Mouse (Mus musculus) layer of hippocampus, postnatal 10 days (tissue): ENCODE data around the gene Prss23. TPM values are rescaled to one million over a fixed set of nuclear protein-coding genes. Genes with fewer than 3 reads are reported as not detected.

Experiments used
- DNase-seq, 2 experiments: peaks; one replicate each; pipeline ENCODE4 v3.0.0; 2021; ENCODE audit warnings: low spot score in 2 of 2
- long read RNA-seq: library from polyadenylated mRNA; stranded (forward); transcript quantifications from one replicate; pipeline ENCODE4 v2.0.0, GENCODE M21; 2023
- total RNA-seq, 2 experiments: library from RNA; stranded (reverse); gene quantifications; 2 replicates each; pipeline ENCODE4 v1.2.3; 2021

Gene Prss23
- 10 to 100 TPM in 1 of 2 experiments, 1 to 10 TPM in 1; 7.8 to 10.5 TPM for total RNA-seq
- long read RNA-seq, partial matches to known transcripts = 0 of 8 reads
- long read RNA-seq, other reads (novel, unspliced or antisense) = 1 of 8 reads

- no peak for DNase-seq
These were observed at the start of gene Prss23 for GRCm38 (mm10) chr7:89526731-89527429. Gene Prss23, minus strand, starts transcription at chr7:89527187.

DNA sequence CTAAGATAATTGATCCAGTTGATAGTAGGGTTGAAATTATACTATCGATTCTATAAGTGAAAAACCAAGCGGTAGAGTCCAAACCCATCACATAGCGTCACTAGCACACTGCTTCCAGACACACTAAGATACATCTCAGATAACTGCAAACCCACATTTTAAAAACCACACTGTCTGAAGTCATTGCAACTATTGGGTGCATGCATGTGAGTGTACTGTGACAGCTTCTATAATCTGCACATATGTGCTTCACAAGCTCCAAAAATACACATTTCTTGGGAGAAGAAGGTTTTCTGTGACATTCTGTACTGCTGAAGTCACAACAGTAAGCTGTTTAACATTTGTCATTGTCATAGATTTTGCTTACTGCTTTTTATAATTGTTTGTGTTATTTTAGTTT lies 49.1 kb upstream of the Prss23 start:
- DNase-seq = no peak

DNA sequence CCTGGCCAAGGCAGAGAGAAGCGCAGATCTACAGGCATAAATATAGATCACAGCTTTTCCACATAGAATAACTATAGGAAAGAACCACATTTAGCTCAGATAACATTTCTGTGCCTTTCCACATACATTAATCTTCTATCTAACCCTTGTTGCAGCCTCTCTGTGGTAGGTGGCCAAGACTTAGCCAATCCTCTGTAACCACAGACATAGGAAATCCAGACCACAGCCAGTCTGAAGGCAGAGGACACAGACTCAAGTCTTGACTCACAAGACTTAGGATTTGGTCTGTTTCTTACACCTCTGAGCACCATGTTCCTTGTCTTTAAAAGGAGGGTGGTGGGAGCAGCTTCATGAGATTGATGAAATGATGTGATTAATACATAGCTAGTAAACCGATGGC lies 37.6 kb upstream of the Prss23 start:
- no peak for DNase-seq

DNA sequence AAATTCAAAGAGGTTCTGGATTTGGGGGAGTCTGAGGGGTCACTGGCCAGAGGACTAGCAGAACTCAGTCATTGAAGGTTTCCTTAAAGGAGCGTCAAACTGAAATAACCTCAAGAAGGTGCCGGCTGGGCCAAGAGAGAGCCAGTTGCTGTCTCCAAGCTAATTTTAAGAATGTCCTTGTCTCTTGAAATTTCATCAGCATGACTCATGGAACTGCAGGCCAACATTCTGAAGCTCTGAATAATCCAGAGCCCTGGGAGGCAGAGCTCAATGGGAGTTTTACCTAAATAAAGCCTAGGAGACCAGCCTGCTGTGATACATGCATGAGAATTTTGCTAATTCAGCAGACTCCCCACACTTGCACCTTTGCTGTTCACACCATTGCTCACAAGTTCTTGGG lies 36.5 kb upstream of the Prss23 start:
- DNase-seq = no peak

- no peak for DNase-seq
These were observed 35.2 kb upstream of the Prss23 start for GRCm38 (mm10) chr7:89562140-89562539.

DNA sequence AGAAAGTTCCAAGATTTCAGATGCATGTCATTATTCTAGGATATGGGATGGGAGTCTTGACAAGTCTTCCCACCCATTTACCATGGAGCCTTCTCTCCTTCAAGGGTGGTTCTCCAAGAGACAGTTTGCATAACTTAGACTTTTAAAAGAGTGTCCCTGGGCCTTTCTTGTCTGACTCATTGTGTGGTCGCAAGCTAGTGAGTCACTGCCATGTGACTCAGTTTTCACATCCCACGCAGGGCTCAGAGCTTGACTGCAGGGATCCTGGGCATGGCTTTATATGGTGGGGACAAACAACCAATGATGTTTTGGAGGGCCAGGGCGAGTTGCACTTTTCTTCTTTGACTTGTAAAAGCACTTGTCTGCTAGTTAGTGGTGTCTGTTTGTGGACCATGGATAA lies 34.0 kb upstream of the Prss23 start:
- no peak for DNase-seq

- DNase-seq = no peak
These were observed 32.6 kb upstream of the Prss23 start for GRCm38 (mm10) chr7:89559633-89560032.

- DNase-seq = no peak
These were observed 32.1 kb upstream of the Prss23 start for GRCm38 (mm10) chr7:89559105-89559504.

DNA sequence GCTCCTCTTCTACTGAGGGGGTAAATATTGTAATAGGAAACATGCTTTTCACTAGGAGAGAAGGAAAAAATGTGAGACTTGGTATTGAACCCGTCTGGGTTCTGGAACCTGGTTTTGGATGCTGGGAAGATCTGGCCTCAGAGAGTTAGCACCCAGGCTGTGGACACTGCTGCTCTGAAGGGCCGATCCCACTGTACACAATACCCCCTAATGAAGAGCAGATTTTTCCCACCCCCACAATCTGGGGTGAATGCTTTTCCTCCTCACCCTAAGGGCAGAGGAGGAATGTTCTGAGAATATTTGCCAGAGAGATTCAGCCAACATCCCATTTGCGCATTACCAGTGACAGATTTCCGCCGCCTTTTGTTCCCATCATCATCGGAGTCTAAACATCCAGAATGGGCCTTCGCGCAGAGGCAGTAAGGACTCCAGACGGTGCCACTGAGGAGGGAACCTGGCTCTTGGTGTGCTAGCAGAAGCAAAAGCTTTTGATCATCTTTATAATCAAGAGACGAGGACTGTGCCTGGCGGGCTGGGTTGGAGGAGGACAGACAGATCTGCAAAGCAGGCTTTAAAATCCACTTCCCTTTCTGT lies 31.6 kb upstream of the Prss23 start:
- DNase-seq = peak in 1 of 2 experiments; percentile 36

DNA sequence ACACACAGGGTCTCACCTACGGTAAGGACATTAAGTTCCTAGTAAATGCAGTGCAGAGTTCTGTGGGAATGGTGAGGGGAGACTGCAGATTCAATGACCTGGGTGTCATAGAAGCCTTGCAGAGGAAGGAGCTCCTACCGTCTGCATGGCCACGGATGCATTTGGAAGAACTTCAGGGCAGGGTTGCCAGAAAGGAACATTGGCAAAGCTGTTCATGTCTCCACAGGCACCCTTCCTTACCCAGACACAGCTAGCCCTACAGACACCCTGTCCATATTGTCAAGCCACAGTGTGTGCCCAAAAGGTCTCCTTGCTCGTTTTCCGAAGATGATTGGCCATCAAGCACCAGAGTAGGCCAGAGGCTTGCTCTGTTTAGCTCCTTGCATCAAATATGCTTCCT lies 30.1 kb upstream of the Prss23 start:
- DNase-seq = no peak

DNA sequence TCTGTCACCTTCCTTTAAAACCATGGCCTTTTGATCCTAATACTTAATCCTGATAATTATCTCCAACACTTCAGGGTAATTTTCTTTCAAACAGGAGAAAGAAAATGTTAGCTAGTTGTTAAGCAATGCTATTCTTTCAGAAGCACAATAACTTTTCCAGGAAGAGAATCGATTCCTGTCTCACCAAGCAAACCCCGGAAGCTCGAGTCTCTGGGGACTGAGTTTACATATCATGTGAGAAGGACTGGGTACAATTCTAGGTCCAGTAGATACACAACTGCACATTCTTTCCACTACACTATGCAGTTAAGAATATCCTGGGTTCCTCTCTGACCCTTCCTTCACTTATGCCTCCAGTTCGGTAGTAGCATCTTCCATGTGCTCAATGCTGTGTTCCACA lies 29.7 kb upstream of the Prss23 start:
- DNase-seq = no peak

- no peak for DNase-seq
These were observed 28.2 kb upstream of the Prss23 start for GRCm38 (mm10) chr7:89555170-89555569.

- no peak for DNase-seq
These were observed 27.1 kb upstream of the Prss23 start for GRCm38 (mm10) chr7:89554068-89554467.

DNA sequence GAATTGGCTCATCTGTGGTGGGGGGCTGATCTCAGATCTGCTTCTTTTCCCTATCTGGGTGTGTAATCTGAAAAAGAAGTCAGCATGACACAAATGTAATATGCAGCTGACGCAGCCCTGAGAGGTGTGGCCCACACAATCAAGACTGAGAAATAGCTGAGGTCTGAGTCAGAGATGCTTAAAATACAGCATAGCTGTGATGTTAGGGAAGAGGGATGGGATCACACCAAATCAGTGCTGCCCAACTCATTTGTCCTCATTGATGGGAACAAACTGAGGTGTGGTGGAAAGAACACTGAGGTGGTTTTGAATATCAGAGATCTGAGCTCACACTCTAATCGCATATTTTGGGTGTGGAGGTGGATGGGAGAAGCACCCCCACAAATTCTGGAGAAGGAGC lies 14.0 kb upstream of the Prss23 start:
- no peak for DNase-seq

- no peak for DNase-seq
These were observed 12.4 kb upstream of the Prss23 start for GRCm38 (mm10) chr7:89539391-89539790.

GRCm38 (mm10) chr7:89527430-89527856 lies 456 bp upstream of the Prss23 start:
- no peak for DNase-seq

DNA sequence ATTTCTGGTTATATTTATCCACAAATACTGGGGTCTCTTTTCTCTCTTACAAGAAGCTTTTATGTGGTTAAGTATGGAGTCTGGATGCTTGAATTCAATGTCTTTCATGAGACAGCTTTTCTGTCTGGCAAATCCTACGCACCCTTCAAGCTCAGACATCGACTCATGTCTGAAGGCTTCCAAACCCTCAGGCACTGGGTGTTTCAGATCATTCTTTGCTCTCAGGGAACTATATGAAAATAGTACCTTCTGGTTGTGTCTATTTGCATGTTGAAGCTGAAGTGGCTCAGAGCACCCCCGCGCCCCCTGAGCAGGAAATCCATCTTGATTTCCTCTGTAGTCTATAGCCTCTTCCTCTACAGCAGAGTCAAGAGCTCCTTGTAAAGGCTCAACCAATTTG lies 3.2 kb downstream of the Prss23 start:
- no peak for DNase-seq

GRCm38 (mm10) chr7:89522170-89522569 lies 4.8 kb downstream of the Prss23 start:
- no peak for DNase-seq

- peak; percentile 57 to 66 for DNase-seq
These were observed 9.3 kb downstream of the Prss23 start for GRCm38 (mm10) chr7:89517460-89518390.

DNA sequence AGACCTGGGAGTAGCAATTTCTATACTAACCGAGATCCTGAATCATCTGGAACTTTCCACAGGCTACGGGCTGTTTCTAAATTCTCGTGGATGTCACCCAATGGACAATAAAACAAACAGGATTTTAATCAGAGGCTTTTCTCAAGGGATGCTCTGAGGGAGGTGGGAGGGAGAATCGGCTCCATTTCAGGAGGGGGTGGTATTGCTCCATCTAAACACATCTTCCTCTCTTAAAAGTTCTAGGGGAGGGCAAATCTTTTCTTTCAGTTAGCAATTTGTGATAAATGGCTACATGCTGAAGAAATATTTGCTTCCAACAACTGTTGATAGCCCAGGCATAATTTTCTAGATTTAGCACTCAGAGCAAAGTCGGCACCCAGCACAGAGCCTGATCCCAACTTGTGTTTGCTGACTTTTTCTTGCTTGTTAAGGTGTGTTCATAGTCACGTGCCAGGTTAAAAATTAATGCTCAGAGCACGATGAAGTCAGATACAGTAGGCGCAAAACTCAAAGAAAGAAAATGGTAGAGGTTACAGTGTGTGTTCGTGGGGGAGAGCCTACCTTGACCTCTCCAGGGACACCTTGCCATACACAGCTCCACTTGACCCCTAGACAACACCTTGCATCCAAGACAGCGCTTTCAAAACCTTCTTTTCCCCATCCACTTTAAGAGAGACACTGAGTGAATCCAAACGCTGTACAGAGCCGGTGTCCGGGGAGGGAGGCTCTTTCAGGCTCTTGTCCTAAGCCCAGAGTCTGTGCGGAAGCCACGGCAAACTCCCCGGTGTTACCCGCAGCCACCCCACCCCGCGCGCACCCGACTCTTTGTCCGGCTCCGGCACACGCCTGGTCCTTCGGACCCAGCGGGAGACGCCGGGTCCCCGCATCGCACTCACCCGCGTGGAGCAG lies 10.2 kb downstream of the Prss23 start:
- no peak for DNase-seq
